Mouse (Mus musculus): ENCODE results near the gene Cbr1.

DNA sequence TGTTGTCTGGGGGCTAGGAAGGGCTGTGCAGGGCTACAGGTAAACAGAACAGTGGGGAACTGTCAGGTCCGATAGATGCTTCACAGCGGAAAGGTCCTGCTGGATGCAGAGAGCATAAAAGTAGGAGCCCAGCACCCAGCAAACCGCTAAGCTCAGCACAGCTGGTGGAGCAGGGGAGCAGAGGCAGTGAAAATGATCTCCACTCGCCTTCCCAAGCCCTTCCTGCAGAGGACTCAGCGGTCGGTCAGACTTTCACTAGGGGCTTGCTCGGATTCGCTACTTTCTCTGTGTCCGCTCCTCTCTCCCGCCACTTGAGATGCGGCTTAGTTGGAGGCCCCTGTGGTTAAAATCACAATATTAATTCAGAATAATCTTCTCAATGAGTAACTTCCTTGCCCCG is 47.2 kb upstream of the Cbr1 start:
- TF ChIP-seq POLR2A (IDR thresholded peaks at IDR 0.05; ENCODE audit: control insufficient read depth, low read depth, low read length) = no peak
- TF ChIP-seq CTCF (IDR thresholded peaks at IDR 0.05; ENCODE audit: control insufficient read depth, insufficient read depth, insufficient replicate concordance, low read depth, low read length) = no peak

All from testis, adult 2 months (tissue).